Mouse (Mus musculus) T-cell, adult 2 months (primary cell): ENCODE measurements around the gene Rpl10-ps3.

Source experiments
- DNase-seq: peaks from one replicate; pipeline ENCODE4 v3.0.0; 2022; ENCODE audit warnings: low spot score

Gene Rpl10-ps3

DNA sequence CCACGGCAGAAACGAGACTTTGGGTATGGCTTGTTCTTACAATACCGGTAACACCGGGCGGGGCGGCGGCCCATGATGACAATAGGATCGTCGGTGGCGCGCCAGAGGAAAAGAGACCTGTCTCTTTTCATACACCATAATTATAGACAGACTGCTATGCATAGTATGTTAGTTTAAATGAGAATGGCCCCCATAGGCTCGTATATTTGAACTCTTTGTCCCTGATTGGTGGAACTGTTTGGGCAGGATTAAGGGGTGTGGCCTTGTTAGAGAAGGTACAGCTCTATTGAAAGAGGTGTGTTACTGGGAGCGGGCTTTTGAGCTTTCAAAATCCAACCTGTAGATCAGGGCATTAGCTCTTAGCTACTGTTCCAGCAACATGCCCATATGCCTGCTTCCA lies at the start of gene Rpl10-ps3:
Gene Rpl10-ps3 (minus strand): TSS at position 101 of the 400 bp plus-strand sequence.
- no peak for DNase-seq

DNA sequence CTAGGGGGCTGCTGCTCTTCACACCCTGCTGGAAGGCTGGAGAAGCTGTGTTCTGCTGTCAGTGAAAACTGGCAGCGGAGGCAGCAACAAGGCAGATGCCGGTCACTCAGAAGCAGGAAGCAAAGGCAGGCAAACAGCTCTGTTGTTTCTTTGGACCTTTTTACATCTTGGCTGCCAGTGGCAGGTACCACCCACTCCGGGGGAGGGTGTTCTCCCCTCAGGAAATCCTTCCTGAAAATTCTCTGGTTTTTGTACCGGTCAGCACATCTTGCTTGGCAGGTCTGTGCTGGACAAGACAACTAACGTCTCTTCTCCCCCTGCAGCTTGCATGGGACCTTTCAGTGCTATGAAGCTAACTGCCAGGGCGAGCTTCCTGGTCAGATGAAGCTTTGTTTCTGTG lies 30.8 kb upstream of the Rpl10-ps3 start:
- DNase-seq = no peak

DNA sequence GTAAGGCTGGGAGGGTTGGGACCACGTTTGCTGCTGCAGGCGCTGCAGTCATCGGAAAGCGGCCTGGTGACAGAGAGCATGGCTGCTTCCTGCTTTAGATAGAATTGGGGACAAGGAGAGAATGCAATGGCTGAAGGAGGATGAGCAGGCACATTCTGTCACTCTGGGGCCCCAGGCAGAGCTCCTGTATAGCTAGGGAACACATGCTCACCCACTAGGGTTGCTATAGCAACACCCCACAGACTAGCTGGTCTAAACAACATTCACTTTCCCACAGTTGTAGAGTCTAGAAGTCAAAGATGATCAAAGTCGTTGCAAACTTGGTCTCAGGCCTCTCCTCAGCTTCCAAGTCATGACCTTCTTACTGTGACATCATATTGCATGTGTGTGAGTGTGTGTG lies 29.9 kb upstream of the Rpl10-ps3 start:
- no peak for DNase-seq

DNA sequence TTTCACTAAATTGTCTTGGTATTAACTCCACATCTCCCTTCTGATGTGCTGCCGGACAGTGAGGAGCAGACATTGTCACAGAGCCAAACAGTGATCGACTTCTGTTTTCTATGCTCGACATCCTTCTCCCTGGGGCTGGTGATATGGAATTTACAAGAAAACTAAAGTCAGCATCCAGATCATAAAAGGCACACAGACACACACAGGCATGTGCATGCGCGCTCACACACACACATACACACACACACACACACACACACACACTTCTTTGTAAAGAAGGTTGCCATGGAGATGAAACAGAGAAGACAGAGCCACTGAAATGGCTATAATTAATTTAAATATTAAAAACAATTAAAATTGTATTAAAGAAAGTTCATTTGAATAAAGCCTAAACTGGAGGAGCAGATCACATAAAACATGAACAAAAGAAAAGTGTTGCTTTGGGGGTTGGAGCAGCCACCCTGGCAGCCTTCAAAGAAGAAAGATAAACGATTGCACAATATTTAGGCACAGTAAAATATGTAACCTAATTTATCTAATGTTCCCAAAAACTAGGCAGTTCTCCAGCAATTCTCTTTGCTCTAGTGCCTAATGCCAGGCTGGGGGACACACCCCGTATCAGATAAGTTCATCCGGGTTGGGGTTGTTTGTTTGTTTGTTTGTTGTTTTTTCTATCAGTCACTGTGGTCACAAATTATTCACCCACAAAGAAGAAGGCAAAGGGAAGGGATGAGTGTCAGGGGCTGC lies 24.0 kb upstream of the Rpl10-ps3 start:
- no peak for DNase-seq

DNA sequence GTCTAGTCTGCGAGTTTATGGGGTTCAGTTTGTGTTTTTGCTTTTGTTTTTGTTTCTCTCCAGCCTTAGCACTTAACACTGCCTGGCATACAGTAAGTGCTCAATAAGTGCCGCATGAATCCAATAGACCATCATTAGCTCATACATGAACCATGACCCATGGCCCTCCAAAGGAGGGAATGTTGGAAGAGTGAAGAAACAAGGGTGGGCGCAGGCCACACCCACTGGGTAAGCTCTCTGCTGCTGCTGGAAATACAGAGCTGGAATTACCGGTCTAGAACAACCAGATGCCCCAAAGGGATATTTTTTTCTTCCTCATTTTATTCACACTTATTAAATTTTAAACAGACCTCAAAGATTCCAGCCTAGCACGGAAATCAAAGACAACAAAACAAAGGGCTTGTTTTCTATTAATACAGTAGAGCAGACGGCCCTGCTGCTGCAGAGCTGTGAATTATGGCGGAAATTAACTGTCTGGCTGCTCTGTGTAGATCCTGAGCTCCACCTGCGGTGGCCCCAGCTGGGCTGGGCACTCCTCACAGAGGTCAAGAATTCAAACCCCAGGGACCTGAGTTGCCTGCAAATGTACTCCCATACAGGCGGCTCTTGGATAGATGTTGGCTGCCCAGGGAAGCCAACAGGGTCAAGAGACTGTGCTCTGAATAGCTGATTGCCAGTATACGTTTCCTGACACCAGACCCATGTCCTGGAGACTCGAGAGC lies 20.5 kb upstream of the Rpl10-ps3 start:
- DNase-seq = no peak

DNA sequence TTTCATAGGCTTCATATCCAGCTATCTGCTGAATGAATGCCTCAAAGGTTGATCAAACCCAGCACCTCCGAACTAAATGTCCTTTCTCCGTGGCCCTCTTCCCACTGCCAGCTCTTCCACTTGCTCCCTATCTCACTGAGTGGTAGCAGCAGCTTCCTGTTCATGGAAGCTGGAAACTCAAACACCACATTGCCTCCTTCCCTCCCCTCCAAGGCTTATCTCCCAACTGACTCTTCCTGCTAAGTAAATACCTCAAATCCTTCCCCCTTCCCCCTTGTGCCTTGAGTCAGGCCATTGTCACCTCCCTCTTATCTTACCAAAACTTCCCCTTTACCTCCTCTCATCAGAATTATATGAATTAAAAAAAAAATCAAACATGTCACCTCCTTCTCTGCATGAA lies 19.2 kb upstream of the Rpl10-ps3 start:
- DNase-seq = no peak

DNA sequence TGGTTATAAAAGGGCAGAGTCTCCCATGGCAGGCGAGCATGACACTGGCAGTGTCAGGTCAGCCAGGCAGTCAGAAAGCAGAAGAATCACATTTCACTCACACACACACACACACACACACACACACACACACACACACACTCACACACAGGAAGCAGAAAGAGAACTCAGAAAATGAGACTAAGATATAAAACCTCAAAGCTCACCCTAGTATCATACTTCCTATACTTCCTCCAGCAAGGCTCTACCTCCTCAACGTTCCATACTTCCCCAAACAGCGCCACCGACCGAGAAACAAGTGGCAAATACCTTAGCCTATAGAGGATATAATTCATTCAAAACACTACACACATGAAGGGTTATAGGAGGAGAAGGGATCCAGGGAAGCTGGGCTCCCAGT lies 18.5 kb upstream of the Rpl10-ps3 start:
- peak; percentile 2 for DNase-seq

DNA sequence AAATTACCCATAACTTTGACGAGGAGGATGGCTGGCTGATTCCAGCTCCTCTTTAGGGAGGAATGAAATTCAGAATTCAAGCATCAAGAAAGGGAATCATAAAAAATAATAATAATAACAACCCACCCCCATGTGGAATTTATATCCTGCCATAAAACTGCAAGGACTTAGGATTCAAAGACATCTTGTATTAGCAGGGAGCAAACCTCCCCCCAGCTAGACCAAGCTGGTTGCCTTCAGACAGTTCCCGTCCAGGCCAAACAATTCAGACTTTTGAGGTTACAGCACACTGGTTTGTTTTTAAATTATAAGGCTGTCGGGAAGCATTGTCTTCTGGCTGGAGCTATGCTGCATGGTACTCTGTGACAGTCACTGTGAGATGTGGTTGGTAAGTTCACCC lies 17.8 kb upstream of the Rpl10-ps3 start:
- DNase-seq = no peak

DNA sequence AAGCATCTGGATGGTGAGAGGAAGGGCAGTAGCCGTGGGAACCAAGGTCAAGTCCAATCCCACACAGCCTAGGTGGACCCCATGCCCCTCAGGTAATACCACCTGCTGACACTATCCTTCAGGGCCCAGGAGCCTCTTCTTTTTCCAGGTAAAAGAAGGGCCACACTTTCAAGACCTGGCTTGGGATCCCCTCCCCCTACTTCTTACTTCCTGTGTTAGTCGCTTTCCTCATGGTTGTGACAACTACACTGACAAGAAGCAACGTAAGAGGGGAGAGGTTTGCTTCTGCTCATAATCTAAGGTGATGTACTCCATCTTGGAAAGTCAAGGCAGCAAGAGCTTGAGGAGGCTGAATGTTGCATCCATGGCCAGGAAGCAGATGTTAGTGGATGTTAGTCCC lies 15.6 kb upstream of the Rpl10-ps3 start:
- no peak for DNase-seq

DNA sequence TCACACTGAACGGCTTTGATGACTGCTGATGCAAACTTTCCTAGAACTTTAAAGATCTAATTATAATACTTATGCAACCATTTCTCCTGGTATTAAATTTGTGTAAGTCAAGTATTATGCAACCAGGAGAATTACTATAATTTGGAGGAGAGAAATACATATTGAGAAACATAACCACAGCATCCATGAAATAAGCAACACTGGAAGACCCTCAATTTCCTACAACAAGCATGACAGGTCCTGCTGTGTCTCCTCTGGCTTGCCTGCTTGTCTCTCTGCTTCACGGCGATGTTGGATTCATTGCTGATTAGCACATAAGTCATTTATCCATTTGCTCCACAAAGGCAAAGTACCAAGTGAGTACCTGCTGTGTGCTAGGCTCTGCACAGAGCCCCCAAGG lies 12.6 kb upstream of the Rpl10-ps3 start:
- no peak for DNase-seq

DNA sequence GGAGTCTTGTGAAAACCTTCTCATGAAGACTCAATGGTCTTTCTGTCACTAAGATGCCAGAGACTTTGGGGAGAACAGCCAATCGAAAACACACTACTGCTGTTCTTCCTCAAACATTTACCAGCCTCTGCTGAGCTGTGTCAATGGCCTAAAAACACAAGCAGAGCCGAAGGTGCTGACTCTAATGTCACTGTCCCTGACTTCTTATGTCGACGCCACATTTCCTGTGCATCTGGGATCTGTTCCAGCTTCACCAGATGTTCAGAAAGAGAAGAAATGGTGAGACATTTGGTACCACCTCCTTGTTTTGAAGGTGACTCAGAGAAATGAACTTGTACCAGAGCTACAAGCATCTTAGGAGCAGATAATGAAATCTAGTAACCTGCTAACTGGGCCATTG lies 7.0 kb upstream of the Rpl10-ps3 start:
- no peak for DNase-seq

DNA sequence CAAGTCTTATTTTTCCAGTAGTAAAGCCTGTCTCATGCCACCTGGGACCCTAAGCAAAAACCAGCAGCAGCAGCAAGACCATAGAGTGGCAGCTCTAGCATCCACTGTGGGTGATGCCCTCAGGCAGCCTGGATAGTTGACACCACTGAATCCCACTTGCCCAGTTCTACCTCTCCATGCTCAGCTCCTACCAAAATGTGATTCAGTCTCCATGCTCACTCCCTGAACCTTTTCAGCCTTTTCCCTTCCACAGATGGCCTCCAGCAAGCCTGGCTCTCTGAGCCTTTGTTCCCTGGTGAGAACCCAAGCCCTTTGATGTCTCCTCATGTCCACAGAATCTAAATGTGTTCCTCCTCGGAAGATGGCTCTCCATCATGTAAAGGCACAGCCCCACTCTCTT lies 5.8 kb upstream of the Rpl10-ps3 start:
- no peak for DNase-seq

DNA sequence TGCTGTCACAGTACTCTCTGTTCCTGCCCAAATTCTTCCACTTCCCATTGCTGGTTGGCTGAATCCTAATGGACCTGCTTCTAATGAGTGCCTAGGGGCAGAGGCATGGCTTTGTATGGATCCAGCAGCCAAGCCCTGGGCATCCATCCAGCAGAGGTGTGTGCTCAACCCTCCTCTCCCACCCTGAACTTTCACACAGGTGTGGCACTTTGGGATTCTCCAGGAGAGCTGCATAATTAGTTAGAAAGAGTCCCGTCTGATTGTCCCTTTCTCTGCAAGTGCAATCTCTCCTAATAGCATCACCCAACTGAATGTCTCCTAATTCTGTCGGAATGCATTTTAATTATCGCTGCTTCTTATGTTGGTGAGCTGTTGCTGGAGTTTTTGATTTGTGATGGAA lies 4.4 kb upstream of the Rpl10-ps3 start:
- no peak for DNase-seq

DNA sequence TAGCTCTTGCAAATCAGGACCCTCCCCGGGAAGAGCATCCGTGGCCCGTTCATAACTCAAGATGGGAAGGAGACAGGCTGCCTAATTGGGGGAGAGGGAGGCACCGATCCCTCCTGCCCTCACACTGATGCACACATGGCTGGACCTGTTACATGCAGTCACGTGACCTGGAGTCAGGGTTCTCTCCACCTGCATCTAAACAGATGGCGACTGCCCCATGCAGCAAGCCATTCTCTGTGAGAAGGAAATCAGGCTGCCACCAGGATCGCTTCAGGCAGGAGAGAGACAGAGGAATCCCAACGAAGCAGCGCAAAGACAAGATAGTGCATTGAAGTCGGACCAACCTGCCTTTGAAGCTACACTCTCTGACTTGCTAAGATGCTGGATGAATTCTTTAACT lies 3.5 kb upstream of the Rpl10-ps3 start:
- DNase-seq = no peak

DNA sequence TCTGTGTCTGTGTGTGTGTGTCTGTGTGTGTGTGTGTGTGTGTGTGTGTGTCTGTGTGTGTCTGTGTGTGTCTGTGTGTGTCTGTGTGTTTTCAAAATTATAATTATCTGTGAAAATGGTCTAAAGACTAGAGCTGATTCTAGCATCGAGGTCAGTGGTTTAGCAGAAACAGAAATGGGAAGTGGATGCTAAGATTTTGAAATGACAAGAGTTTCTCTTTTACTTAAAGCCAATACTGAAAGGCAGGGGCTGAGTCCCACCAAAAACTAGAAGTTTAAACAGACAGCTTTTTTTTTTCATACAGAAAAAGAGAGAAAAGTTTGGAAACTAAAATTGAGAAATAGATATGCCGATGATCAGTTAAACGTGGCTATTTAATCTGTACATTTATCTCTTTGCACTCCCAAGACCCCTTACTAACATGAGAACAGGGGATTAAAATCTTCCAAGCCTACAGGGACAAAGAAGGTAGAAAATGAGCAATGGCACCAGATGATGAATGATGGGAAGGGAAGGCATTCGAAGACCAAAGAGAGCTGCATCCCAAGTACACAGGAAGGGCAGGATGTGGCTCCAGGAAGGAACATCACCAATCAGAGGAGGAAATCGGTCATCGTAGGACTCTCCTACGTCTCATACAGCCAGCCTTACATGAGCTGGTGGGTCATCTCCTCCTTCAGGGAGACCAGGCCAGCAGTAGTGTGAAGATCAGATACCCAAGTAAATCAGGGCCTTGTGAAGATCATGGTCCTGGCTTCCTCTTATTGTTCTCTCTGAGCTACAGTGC lies 9.0 kb downstream of the Rpl10-ps3 start:
- DNase-seq = no peak

DNA sequence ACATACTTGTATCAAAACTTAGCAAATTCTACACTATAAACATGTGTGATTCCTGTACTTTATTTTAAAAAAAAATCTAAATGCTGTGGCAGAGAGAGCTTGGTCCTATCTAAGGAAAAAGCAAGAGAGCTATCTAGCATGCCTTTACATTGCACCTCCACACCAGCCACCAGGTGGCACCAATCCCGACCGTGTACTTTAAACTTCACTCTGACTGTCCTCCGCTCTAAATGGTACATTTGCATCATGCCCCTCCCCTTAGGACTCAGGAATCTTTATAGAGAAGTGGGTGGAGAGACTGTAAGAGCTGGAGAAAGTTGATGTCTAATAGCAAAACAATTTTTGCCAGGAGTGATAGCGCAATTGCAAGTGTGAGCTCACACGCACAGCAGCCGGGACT lies 11.4 kb downstream of the Rpl10-ps3 start:
- no peak for DNase-seq

DNA sequence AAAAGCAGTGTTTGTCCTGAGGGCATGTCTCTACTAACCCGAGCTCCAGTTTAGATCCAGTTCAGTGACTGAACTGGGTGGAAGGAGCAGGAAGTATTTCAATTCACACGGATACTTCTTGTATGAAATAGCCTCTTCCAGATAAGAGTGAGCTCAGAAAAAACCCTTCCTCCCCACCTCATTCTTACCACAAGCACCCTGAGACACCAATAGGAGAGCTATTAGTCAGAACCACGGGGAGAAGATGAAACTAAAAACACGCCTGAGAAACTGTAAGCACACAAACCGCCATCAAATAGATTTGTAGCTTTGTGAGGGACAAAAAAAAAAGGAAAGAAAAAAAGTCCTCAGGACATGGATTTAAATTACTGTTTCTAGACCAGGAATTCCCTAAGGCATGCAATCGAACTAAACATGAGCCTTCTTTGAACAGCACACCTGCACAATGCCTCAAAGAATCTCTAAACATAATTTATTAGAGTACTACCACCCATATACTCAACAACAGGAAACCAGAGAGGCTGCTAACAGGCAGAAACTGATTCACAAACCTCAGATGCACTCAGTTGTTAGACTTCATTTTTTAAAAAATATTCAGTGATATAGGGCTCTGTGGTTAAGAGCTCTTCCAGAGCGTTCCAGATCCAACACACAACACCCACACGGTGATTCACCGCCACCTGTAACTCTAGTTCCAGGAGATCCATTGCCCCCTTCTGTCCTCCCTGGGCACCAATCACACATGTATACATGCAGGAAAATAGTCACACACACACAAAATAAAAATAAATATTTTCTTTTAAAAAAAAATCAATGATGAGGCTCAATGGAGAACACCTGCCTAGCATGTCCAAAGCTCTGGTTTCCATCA lies 20.2 kb downstream of the Rpl10-ps3 start:
- DNase-seq = peak; percentile 40

DNA sequence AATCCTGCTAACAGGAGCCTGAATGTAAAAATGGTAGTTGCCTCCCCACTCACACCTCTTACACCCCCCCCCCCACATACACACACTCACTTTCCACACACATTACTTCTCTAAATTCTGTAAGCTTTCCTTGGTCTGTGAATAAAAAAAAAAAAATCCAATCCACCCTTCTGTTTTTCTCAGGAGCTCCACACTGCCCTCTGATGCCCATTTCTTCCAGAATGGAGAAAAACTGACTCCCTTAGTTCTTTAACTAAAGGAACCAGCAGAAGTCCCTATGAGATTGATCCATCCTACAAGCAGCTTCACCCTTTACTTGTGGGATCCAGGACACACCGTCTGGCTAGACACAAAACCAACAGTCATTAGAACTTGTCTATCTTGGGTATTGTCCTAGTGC lies 24.0 kb downstream of the Rpl10-ps3 start:
- no peak for DNase-seq

DNA sequence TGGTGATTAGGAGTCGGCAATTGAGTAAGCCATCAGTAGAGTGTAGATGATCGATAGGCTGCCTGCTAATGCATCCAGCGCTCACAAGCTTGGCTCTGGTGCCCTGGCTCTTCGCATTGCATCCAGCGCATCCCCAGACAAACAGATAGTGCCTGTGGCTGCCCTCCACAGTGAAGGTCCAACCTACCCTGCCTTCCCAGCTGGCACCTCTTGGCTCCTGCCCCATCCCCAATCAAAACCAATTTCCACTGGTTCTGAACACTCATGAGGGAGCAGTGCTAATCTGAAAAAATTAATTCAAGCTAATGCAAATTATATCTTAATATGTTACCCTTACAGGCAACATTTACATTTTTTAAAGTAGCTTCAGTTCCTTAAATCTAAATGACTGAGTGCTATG lies 25.3 kb downstream of the Rpl10-ps3 start:
- no peak for DNase-seq

DNA sequence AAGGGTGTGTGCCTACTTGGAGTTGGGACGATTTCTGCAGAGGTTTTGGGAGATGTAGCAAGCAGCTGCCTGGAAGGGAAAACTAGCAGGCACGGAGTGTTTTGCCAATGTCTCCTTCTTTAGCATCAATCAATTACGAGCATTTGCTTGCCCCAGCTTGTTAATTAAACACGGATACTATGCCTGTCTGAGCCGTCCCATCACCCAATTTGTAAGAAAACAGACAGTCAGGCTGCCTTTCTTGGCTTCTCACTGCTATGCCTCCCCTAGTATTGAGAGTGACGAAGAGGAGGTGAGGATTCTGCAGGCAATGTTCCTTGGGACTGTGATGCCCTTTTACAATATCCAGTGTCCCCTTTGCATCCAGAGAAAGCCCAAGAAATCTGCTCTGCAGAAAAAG lies 27.5 kb downstream of the Rpl10-ps3 start:
- no peak for DNase-seq

DNA sequence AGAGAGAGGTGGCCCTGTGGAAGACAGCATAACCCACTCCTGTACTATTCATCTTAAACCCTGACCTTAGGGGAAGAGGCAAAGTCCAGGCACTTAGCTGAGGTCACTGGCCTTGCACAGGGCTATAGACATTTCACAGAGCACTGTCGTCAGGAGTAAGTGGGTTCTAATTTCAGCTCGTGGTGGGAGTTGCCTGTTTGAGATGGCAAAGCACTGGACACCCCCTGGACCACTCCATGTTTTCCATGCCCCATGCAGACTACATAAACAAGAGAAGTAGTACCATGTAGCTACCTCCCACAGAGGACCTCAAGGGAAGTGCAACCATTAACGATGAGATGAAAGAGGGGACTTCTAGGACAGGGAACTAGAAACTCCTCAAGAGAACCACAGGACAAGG lies 29.1 kb downstream of the Rpl10-ps3 start:
- DNase-seq = no peak

DNA sequence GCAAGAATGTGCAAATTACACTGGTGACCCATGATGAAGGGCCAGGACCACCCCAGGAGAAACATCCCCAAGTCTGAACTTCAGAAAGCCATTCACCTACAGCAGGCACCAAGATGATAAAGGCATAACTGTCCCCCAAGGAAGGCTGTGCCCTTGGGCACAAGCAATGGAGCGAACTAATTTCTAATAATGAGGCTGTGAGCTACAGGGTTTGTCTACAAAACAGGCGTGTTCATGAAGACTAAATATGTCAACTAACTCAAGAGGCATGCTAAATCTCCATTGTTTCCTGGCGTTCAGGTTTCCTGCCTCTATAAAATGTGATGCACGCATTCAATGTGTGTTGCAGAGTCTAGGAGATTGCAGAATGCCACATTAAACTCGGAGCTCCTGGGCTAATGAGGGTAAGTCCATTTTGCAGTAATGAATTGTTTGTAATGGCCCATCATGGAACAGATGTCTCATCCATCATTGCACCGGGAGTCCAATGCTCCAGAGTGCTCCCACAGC lies 33.7 kb downstream of the Rpl10-ps3 start:
- no peak for DNase-seq
